Comparison of ENCODE assay signal across 21 mouse cellular contexts in genomic region chr12:21261521-21261920, GRCm38 (mm10). TPM values are rescaled to one million over a fixed set of nuclear protein-coding genes. Genes with fewer than 3 reads are reported as not detected.
DNase-seq lines count a peak whose midpoint lies in the region; TF ChIP-seq lines count a peak whose summit lies in the region.
"Had no signal": no experiment of that assay in that cellular context is flagged by ENCODE, and none has a peak within 500 bp of the region (broad histone marks: within the 10 kb centered on the region; RNA-seq: fewer than 3 reads in every experiment).

No protein-coding gene starts in this region.

- no peak overlapping the region for H3K4me3 ChIP-seq in heart, embryonic 10.5 days
- H3K4me3 ChIP-seq in thymus, adult 2 months (ENCODE audit: control insufficient read depth, insufficient read depth, low read length): no peak overlapping the region
- H3K4me3 ChIP-seq: forebrain, embryonic 12.5 days; forebrain, embryonic 15.5 days; hindbrain, embryonic 10.5 days; hindbrain, embryonic 13.5 days; intestine, embryonic 15.5 days had no signal

- WGBS in heart, embryonic 10.5 days: 81% methylated on average over 4 of the region's 4 CpGs
- WGBS in thymus, adult 2 months: 93% methylated on average over 4 of the region's 4 CpGs

- TF ChIP-seq CTCF in thymus, adult 2 months (IDR thresholded peaks at IDR 0.05; ENCODE audit: borderline replicate concordance, control insufficient read depth, extremely low read depth, insufficient read depth, low read length, poor library complexity): no peak

- DNase-seq in heart, adult 18-20 months: peak; percentile 20 to 35
- no peak for DNase-seq in heart, embryonic 10.5 days (ENCODE audit: low spot score)
- peak; percentile 15 for DNase-seq in lung, postnatal 25 days (ENCODE audit: low spot score)
- DNase-seq in lung, postnatal 10 days: no peak
- DNase-seq in adipocyte (ENCODE audit: low spot score): peak; percentile 79
- no peak for DNase-seq in spleen, adult 18-20 months
- no peak for DNase-seq in thymus, adult 2 months
- DNase-seq: adrenal gland, adult 8-10 months; cerebellum, adult 11-12 months; cerebellum, adult 8-10 months; cerebellum, postnatal 36 days; embryo, embryonic 11 days; gastrocnemius, postnatal 25 days; heart, postnatal 36 days had no signal

- H3K9me3 ChIP-seq in heart, embryonic 10.5 days: no peaks in the 10 kb centered on the region
- H3K9me3 ChIP-seq: forebrain, embryonic 12.5 days; forebrain, embryonic 15.5 days; G1E; hindbrain, embryonic 10.5 days; hindbrain, embryonic 13.5 days; intestine, embryonic 15.5 days had no signal

- peaks cover 6% of the 10 kb centered on the region; the same call in 1 of the 2 replicates for H3K4me1 ChIP-seq in heart, embryonic 10.5 days
- no peaks in the 10 kb centered on the region for H3K4me1 ChIP-seq in thymus, adult 2 months (replicated peaks; ENCODE audit: control insufficient read depth, insufficient read depth, low read length)
- H3K4me1 ChIP-seq: forebrain, embryonic 12.5 days; forebrain, embryonic 15.5 days; hindbrain, embryonic 10.5 days; hindbrain, embryonic 13.5 days had no signal

- no peaks in the 10 kb centered on the region for H3K27me3 ChIP-seq in heart, embryonic 10.5 days (ENCODE audit: insufficient read depth, poor library complexity, severe bottlenecking)
- H3K27me3 ChIP-seq in thymus, adult 2 months (ENCODE audit: control insufficient read depth, insufficient read depth, low read length): no peaks in the 10 kb centered on the region
- H3K27me3 ChIP-seq: CH12.LX; forebrain, embryonic 12.5 days; forebrain, embryonic 15.5 days; hindbrain, embryonic 13.5 days; intestine, embryonic 15.5 days had no signal

- no peak overlapping the region for H3K27ac ChIP-seq in heart, embryonic 10.5 days
- no peak overlapping the region for H3K27ac ChIP-seq in thymus, adult 2 months (ENCODE audit: control insufficient read depth, insufficient read depth, low read length)
- H3K27ac ChIP-seq: forebrain, embryonic 12.5 days; forebrain, embryonic 15.5 days; hindbrain, embryonic 10.5 days; hindbrain, embryonic 13.5 days; intestine, embryonic 15.5 days had no signal

- peaks cover 75% of the 10 kb centered on the region for H3K36me3 ChIP-seq in heart, embryonic 10.5 days
- H3K36me3 ChIP-seq in thymus, adult 2 months (ENCODE audit: control insufficient read depth, insufficient read depth, low read length): no peaks in the 10 kb centered on the region

- TF ChIP-seq POLR2A in thymus, adult 2 months (IDR thresholded peaks at IDR 0.05; ENCODE audit: control insufficient read depth, extremely low read depth, insufficient read depth, low read length, poor library complexity): no peak

RNA-seq across cellular contexts. Expression of gene Cpsf3, which starts 23.7 kb away (rescaled TPM):
- 10 to 100 TPM; 34.6 to 38.5 TPM for total RNA-seq in heart, adult 18-20 months (2021)
- 91.9 and 106 TPM in 2 replicates for polyA plus RNA-seq in heart, embryonic 10.5 days (2016; fragmentation: Nextera tagmentation; extraction: Ambion mirVana)
- polyA plus RNA-seq in thymus, adult 2 months (2012; rRNA removed): 28.6 and 45.3 TPM in 2 replicates

RNA-seq across cellular contexts. Expression of gene Itgb1bp1, which starts 24.6 kb away (rescaled TPM):
- total RNA-seq in heart, adult 18-20 months (2021): 10 to 100 TPM; 43.3 to 44.6 TPM
- polyA plus RNA-seq in heart, embryonic 10.5 days (2016; fragmentation: Nextera tagmentation; extraction: Ambion mirVana): 39.5 and 40.8 TPM in 2 replicates
- polyA plus RNA-seq in thymus, adult 2 months (2012; rRNA removed): 16.2 and 18.0 TPM in 2 replicates

RNA-seq across cellular contexts. Expression of gene Iah1, which starts 54.7 kb away (rescaled TPM):
- total RNA-seq in heart, adult 18-20 months (2021): 10 to 100 TPM; 12.0 to 16.0 TPM
- polyA plus RNA-seq in heart, embryonic 10.5 days (2016; fragmentation: Nextera tagmentation; extraction: Ambion mirVana): 38.9 and 40.8 TPM in 2 replicates
- 50.1 and 53.6 TPM in 2 replicates for polyA plus RNA-seq in thymus, adult 2 months (2012; rRNA removed)

Comparison
In these comparisons a context has a peak if more than half of its experiments do, and no peak if none do; other contexts are left out.
1. DNase-seq: peak in heart, adult 18-20 months (2 of 2), lung, postnatal 25 days (single experiment) and adipocyte (single experiment); none in heart, embryonic 10.5 days (single experiment), lung, postnatal 10 days (single experiment), spleen, adult 18-20 months (0 of 2) and thymus, adult 2 months (single experiment).